Comparison of ENCODE assay signal across 9 mouse cellular contexts in genomic region chr17:73096484-73096883, GRCm38 (mm10). TPM values are rescaled to one million over a fixed set of nuclear protein-coding genes. Genes with fewer than 3 reads are reported as not detected.
A peak's percentile ranks its signal among the peaks of the same experiment; 100 is the strongest.
DNase-seq lines count a peak whose midpoint lies in the region; ATAC-seq and TF ChIP-seq lines count a peak whose summit lies in the region.
"Had no signal": no experiment of that assay in that cellular context is flagged by ENCODE, and none has a peak within 500 bp of the region (broad histone marks: within the 10 kb centered on the region; RNA-seq: fewer than 3 reads in every experiment).

No protein-coding gene starts in this region.

- no peak for ATAC-seq in liver, embryonic 11.5 days (replicated peaks; ENCODE audit: low FRiP score)

- H3K4me1 ChIP-seq in cerebellum, adult 2 months (ENCODE audit: control insufficient read depth, insufficient read depth, low read length) = no peaks in the 10 kb centered on the region
- no peaks in the 10 kb centered on the region for H3K4me1 ChIP-seq in liver, adult 2 months (ENCODE audit: control insufficient read depth, insufficient read depth, low read length)
- H3K4me1 ChIP-seq in liver, embryonic 11.5 days (replicated peaks; ENCODE audit: control insufficient read depth, insufficient read depth, low read length) = no peaks in the 10 kb centered on the region

- no peak for DNase-seq in cerebellum, adult 2 months
- DNase-seq in cerebellum, adult 9-11 months = no peak
- peak; percentile 41 for DNase-seq in liver, adult 2 months (ENCODE audit: extremely low read depth, low read depth, low spot score)
- DNase-seq in liver, embryonic 11.5 days (ENCODE audit: low spot score) = no peak
- peak; percentile 62 for DNase-seq in c-Kit-positive CD71-negative TER-119-negative erythroid progenitor cells, embryonic 14.5 days (ENCODE audit: low read depth)
- peak; percentile 49 for DNase-seq in kidney, postnatal 14 days
- peak; percentile 63 for DNase-seq in mesoderm, embryonic 11.5 days (ENCODE audit: low read depth, low spot score)
- DNase-seq in thymus, postnatal 14 days = peak; percentile 79

- no peak overlapping the region for H3K4me2 ChIP-seq in liver, embryonic 11.5 days

- TF ChIP-seq CTCF in cerebellum, adult 2 months (IDR thresholded peaks at IDR 0.05; ENCODE audit: borderline replicate concordance, insufficient read depth, low read depth, low read length) = peak; percentile 57
- peak; percentile 78 for TF ChIP-seq CTCF in liver, adult 2 months (IDR thresholded peaks at IDR 0.05; ENCODE audit: low read depth, low read length)

- WGBS in cerebellum, adult 2 months = 34% methylated on average over 5 of the region's 5 CpGs
- 27% methylated on average over 5 of the region's 5 CpGs for WGBS in liver, adult 2 months
- WGBS in liver, embryonic 11.5 days = 24% methylated on average over 5 of the region's 5 CpGs

- H3K9me3 ChIP-seq in liver, embryonic 11.5 days (ENCODE audit: control insufficient read depth, low read length) = no peaks in the 10 kb centered on the region

- H3K79me2 ChIP-seq in liver, adult 2 months (ENCODE audit: control insufficient read depth, insufficient read depth, low read length) = no peaks in the 10 kb centered on the region

- no peaks in the 10 kb centered on the region for H3K27me3 ChIP-seq in cerebellum, adult 2 months (ENCODE audit: control insufficient read depth, insufficient read depth, low read length)
- H3K27me3 ChIP-seq in liver, adult 2 months (ENCODE audit: control insufficient read depth, insufficient read depth, low read length) = no peaks in the 10 kb centered on the region
- H3K27me3 ChIP-seq in liver, embryonic 11.5 days (replicated peaks; ENCODE audit: control insufficient read depth, insufficient read depth, low read length) = no peaks in the 10 kb centered on the region
- H3K27me3 ChIP-seq: megakaryocyte, embryonic 14.5 days had no signal

- H3K4me3 ChIP-seq in cerebellum, adult 2 months (replicated peaks; ENCODE audit: insufficient read depth, low read depth, low read length) = no peak overlapping the region
- no peak overlapping the region for H3K4me3 ChIP-seq in liver, adult 2 months (ENCODE audit: insufficient read depth, low read depth, low read length)
- H3K4me3 ChIP-seq in liver, embryonic 11.5 days (ENCODE audit: low read depth, low read length) = no peak overlapping the region
- H3K4me3 ChIP-seq: megakaryocyte, embryonic 14.5 days had no signal

- no peak overlapping the region for H3K9ac ChIP-seq in liver, adult 2 months (ENCODE audit: low read depth, low read length)
- no peak overlapping the region for H3K9ac ChIP-seq in liver, embryonic 11.5 days (ENCODE audit: low read depth, low read length)

- H3K36me3 ChIP-seq in liver, adult 2 months (ENCODE audit: control insufficient read depth, insufficient read depth, low read length) = no peaks in the 10 kb centered on the region
- H3K36me3 ChIP-seq in liver, embryonic 11.5 days (ENCODE audit: control insufficient read depth, insufficient read depth, low read length) = no peaks in the 10 kb centered on the region

- no peak for TF ChIP-seq POLR2A in cerebellum, adult 2 months (IDR thresholded peaks at IDR 0.05; ENCODE audit: borderline replicate concordance, insufficient read depth, low read length)
- no peak for TF ChIP-seq POLR2A in liver, adult 2 months (IDR thresholded peaks at IDR 0.05; ENCODE audit: extremely low read depth, insufficient read depth, low read length)

- no peak overlapping the region for H3K27ac ChIP-seq in cerebellum, adult 2 months (ENCODE audit: insufficient read depth, low read length)
- H3K27ac ChIP-seq in liver, adult 2 months (replicated peaks; ENCODE audit: insufficient read depth, low read depth, low read length) = no peak overlapping the region
- no peak overlapping the region for H3K27ac ChIP-seq in liver, embryonic 11.5 days (ENCODE audit: low read depth, low read length)

RNA-seq across cellular contexts. Expression of gene Lclat1, which starts 11.3 kb away (rescaled TPM):
- 12.4 and 14.4 TPM in 2 replicates for polyA plus RNA-seq in cerebellum, adult 2 months (2012; rRNA removed)
- 24.1 and 29.6 TPM in 2 replicates for total RNA-seq in liver, adult 2 months (2014; rRNA removed)
- polyA plus RNA-seq in liver, adult 2 months (2012; rRNA removed) = 12.3 and 17.2 TPM in 2 replicates
- polyA plus RNA-seq in liver, embryonic 11.5 days (2014; fragmentation: Nextera tagmentation; extraction: Ambion mirVana) = 11.4 and 13.3 TPM in 2 replicates

Comparison
In these comparisons a context has a peak if more than half of its experiments do, and no peak if none do; other contexts are left out.
1. DNase-seq: peak in liver, adult 2 months (single experiment), c-Kit-positive CD71-negative TER-119-negative erythroid progenitor cells, embryonic 14.5 days (single experiment), kidney, postnatal 14 days (single experiment), mesoderm, embryonic 11.5 days (single experiment) and thymus, postnatal 14 days (single experiment); none in cerebellum, adult 2 months (0 of 2), cerebellum, adult 9-11 months (single experiment) and liver, embryonic 11.5 days (single experiment).